Mouse (Mus musculus): ENCODE measurements around the gene Hspg2. TPM values are rescaled to one million over a fixed set of nuclear protein-coding genes. Genes with fewer than 3 reads are reported as not detected.

The Hspg2 gene
- total and polyA plus RNA-seq, 3 experiments, result 0.05 TPM; not detected in 2

DNA sequence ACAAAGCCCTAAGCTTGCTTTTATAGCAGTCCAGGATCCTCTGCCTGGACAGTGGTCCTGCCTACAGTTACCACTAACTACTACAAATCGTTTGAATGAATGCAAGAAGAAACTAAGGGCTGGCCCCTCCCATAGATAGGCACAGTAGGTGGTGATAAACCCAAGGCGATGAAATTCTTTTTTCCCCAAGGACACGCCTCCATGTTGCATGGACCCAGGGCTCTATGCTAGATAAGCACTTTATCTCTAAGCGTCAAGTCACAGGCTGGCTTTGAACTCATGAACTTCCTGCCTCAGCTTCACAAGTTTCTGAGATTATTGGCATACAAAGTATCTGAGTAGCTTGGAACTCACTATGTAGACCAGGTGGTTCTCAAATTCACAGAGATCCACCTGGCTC lies 11.3 kb upstream of the Hspg2 start:
- Histone ChIP-seq H3K27me3 (ENCODE audit: insufficient read depth, low read length) (peaks cover 3% of the 10 kb centered on the region; the same call in 1 of the 2 replicates), H3K36me3 (replicated peaks) (no peaks in the 10 kb centered on the region), H3K9me3 (replicated peaks) (no peaks in the 10 kb centered on the region), H3K4me3 (ENCODE audit: low read depth, low read length) (no peak overlapping the region), H3K4me1 (ENCODE audit: insufficient read depth, low read depth, low read length) (no peaks in the 10 kb centered on the region)
- ATAC-seq (ENCODE audit: extremely low read depth, insufficient number of reproducible peaks, low FRiP score, poor library complexity, severe bottlenecking), result no peak
- TF ChIP-seq CTCF (IDR thresholded peaks at IDR 0.05; ENCODE audit: low read depth, low read length) (no peak), GATA1 (IDR thresholded peaks at IDR 0.05; ENCODE audit: borderline replicate concordance, low read length) (no peak), TAL1 (conservative IDR thresholded peaks at IDR 0.05; ENCODE audit: low read depth, low read length) (no peak), POLR2AphosphoS5 (IDR thresholded peaks at IDR 0.05; ENCODE audit: insufficient replicate concordance, low read depth, low read length) (no peak), GATA2 (IDR thresholded peaks at IDR 0.05; ENCODE audit: borderline replicate concordance, low read depth, low read length) (no peak)
- DNase-seq (ENCODE audit: low spot score), result no peak

DNA sequence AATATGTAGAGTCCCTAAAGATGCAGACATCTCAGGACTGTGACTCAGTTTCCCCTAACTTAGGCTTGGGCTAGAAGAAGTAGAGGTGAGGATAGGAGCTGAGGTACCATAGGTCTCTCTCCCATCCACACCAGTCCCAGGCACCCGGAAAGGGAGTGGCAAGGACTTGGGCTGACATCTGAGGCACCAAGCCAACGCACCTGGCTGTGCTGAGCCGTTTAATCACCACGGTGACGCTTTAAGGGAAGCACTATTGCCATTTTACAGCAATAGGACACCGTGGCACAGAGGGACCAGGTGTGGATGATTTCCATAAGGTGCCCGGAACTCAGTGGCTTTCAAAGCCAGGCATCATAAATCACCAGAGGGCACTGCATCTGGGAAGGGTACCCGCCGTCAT lies 10.3 kb upstream of the Hspg2 start:
- H3K4me3 ChIP-seq (ENCODE audit: low read depth, low read length), result no peak overlapping the region
- ATAC-seq (ENCODE audit: extremely low read depth, insufficient number of reproducible peaks, low FRiP score, poor library complexity, severe bottlenecking) (no peak), DNase-seq (ENCODE audit: low spot score) (no peak)
- TF ChIP-seq POLR2AphosphoS5 (IDR thresholded peaks at IDR 0.05; ENCODE audit: insufficient replicate concordance, low read depth, low read length) (no peak), GATA2 (IDR thresholded peaks at IDR 0.05; ENCODE audit: borderline replicate concordance, low read depth, low read length) (no peak), GATA1 (IDR thresholded peaks at IDR 0.05; ENCODE audit: borderline replicate concordance, low read length) (no peak), TAL1 (conservative IDR thresholded peaks at IDR 0.05; ENCODE audit: low read depth, low read length) (no peak), CTCF (IDR thresholded peaks at IDR 0.05; ENCODE audit: low read depth, low read length) (no peak)
- H3K36me3 ChIP-seq (replicated peaks), result no peaks in the 10 kb centered on the region
- peaks cover 6% of the 10 kb centered on the region; the same call in 1 of the 2 replicates for H3K27me3 ChIP-seq (ENCODE audit: insufficient read depth, low read length)
- H3K4me1 ChIP-seq (ENCODE audit: insufficient read depth, low read depth, low read length), result no peaks in the 10 kb centered on the region
- no peaks in the 10 kb centered on the region for H3K9me3 ChIP-seq (replicated peaks)

DNA sequence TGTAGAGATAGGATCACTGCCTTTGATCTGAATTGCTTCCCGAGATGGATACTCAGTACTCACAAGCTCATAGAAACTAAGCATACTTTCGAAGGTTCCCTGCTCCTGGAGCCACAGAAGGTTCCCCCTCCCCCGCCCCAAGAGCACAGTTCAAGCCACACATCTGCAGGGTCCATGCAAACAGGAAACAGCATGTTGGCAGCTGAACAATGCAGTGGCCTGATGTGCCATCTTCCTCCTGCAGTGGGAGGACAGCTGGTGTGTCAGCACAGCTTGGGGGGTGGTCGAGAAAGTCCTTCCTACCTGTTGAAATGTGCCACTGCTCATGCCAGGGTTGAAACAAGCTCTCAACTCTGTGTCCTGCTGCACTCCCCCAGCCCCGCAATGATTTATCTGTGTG lies 9.7 kb upstream of the Hspg2 start:
- peaks cover 6% of the 10 kb centered on the region for H3K27me3 ChIP-seq (ENCODE audit: insufficient read depth, low read length)

GRCm38 (mm10) chr4:137460676-137461075 lies 7.9 kb upstream of the Hspg2 start:
- no peak for ATAC-seq (ENCODE audit: extremely low read depth, insufficient number of reproducible peaks, low FRiP score, poor library complexity, severe bottlenecking)
- no peaks in the 10 kb centered on the region for H3K9me3 ChIP-seq (replicated peaks)
- peaks cover 13% of the 10 kb centered on the region for H3K27me3 ChIP-seq (ENCODE audit: insufficient read depth, low read length)
- no peaks in the 10 kb centered on the region for H3K4me1 ChIP-seq (ENCODE audit: insufficient read depth, low read depth, low read length)
- H3K36me3 ChIP-seq (replicated peaks), result no peaks in the 10 kb centered on the region
- DNase-seq (ENCODE audit: low spot score), result no peak
- no peak for TF ChIP-seq POLR2AphosphoS5 (IDR thresholded peaks at IDR 0.05; ENCODE audit: insufficient replicate concordance, low read depth, low read length)
- no peak for TF ChIP-seq GATA1 (IDR thresholded peaks at IDR 0.05; ENCODE audit: borderline replicate concordance, low read length)
- TF ChIP-seq CTCF (IDR thresholded peaks at IDR 0.05; ENCODE audit: low read depth, low read length), result no peak
- TF ChIP-seq TAL1 (conservative IDR thresholded peaks at IDR 0.05; ENCODE audit: low read depth, low read length), result no peak
- no peak for TF ChIP-seq GATA2 (IDR thresholded peaks at IDR 0.05; ENCODE audit: borderline replicate concordance, low read depth, low read length)
- H3K4me3 ChIP-seq (ENCODE audit: low read depth, low read length), result no peak overlapping the region

More for the DNA sequence above, 9.7 kb upstream of the Hspg2 start:
- Histone ChIP-seq H3K9me3 (replicated peaks) (no peaks in the 10 kb centered on the region), H3K4me3 (ENCODE audit: low read depth, low read length) (no peak overlapping the region), H3K36me3 (replicated peaks) (no peaks in the 10 kb centered on the region), H3K4me1 (ENCODE audit: insufficient read depth, low read depth, low read length) (no peaks in the 10 kb centered on the region)
- DNase-seq (ENCODE audit: low spot score) (no peak), ATAC-seq (ENCODE audit: extremely low read depth, insufficient number of reproducible peaks, low FRiP score, poor library complexity, severe bottlenecking) (no peak)
- TF ChIP-seq CTCF (IDR thresholded peaks at IDR 0.05; ENCODE audit: low read depth, low read length), result no peak
- TF ChIP-seq GATA2 (IDR thresholded peaks at IDR 0.05; ENCODE audit: borderline replicate concordance, low read depth, low read length), result no peak
- TF ChIP-seq POLR2AphosphoS5 (IDR thresholded peaks at IDR 0.05; ENCODE audit: insufficient replicate concordance, low read depth, low read length), result no peak
- TF ChIP-seq GATA1 (IDR thresholded peaks at IDR 0.05; ENCODE audit: borderline replicate concordance, low read length), result no peak
- TF ChIP-seq TAL1 (conservative IDR thresholded peaks at IDR 0.05; ENCODE audit: low read depth, low read length), result no peak

GRCm38 (mm10) chr4:137461217-137461616 lies 7.4 kb upstream of the Hspg2 start:
- H3K4me3 ChIP-seq (ENCODE audit: low read depth, low read length), result no peak overlapping the region
- ATAC-seq (ENCODE audit: extremely low read depth, insufficient number of reproducible peaks, low FRiP score, poor library complexity, severe bottlenecking) (no peak), DNase-seq (ENCODE audit: low spot score) (no peak)
- H3K4me1 ChIP-seq (ENCODE audit: insufficient read depth, low read depth, low read length), result no peaks in the 10 kb centered on the region
- peaks cover 15% of the 10 kb centered on the region for H3K27me3 ChIP-seq (ENCODE audit: insufficient read depth, low read length)
- no peaks in the 10 kb centered on the region for H3K36me3 ChIP-seq (replicated peaks)
- TF ChIP-seq POLR2AphosphoS5 (IDR thresholded peaks at IDR 0.05; ENCODE audit: insufficient replicate concordance, low read depth, low read length), result no peak
- TF ChIP-seq CTCF (IDR thresholded peaks at IDR 0.05; ENCODE audit: low read depth, low read length), result no peak
- no peak for TF ChIP-seq GATA1 (IDR thresholded peaks at IDR 0.05; ENCODE audit: borderline replicate concordance, low read length)
- TF ChIP-seq GATA2 (IDR thresholded peaks at IDR 0.05; ENCODE audit: borderline replicate concordance, low read depth, low read length), result no peak
- no peak for TF ChIP-seq TAL1 (conservative IDR thresholded peaks at IDR 0.05; ENCODE audit: low read depth, low read length)
- no peaks in the 10 kb centered on the region for H3K9me3 ChIP-seq (replicated peaks)

DNA sequence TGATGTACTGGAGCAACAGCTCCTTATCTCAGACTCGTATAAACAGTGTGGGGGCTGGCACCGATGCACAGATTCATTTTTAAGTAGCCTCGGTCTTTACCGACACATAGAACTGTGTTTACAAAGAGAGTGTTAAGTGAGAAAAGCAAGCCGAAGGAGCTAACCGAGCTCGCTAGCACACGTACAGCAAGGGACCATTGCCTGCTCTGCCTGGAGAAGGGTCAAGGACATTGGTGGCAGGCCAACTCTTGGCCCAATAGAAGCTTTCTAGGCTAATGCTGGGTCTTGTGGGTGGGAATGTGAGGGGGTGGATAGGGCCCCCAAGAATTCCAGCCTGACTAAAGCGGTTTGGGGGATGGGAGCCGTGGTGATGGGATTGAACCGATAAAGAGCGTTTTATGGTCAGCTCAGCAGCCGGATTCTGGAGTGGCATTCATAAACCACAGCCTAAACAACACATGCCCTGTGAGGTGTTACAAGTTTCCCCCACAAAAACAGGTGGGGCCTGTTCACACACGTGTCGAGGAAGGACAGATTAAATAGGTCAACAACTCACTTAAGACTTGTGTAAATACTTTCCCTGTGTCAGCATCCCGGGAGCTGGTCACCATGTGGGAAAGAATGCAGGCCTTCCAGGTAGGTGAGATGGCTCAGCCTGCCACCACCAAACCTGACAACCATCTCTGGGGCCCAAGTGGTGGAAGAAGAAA lies 6.4 kb upstream of the Hspg2 start:
- ATAC-seq (ENCODE audit: extremely low read depth, insufficient number of reproducible peaks, low FRiP score, poor library complexity, severe bottlenecking) (no peak), DNase-seq (ENCODE audit: low spot score) (no peak)
- TF ChIP-seq POLR2AphosphoS5 (IDR thresholded peaks at IDR 0.05; ENCODE audit: insufficient replicate concordance, low read depth, low read length) (no peak), CTCF (IDR thresholded peaks at IDR 0.05; ENCODE audit: low read depth, low read length) (no peak), GATA1 (IDR thresholded peaks at IDR 0.05; ENCODE audit: borderline replicate concordance, low read length) (no peak), GATA2 (IDR thresholded peaks at IDR 0.05; ENCODE audit: borderline replicate concordance, low read depth, low read length) (no peak), TAL1 (conservative IDR thresholded peaks at IDR 0.05; ENCODE audit: low read depth, low read length) (no peak)
- Histone ChIP-seq H3K9me3 (replicated peaks) (no peaks in the 10 kb centered on the region), H3K4me3 (ENCODE audit: low read depth, low read length) (no peak overlapping the region), H3K4me1 (ENCODE audit: insufficient read depth, low read depth, low read length) (no peaks in the 10 kb centered on the region), H3K36me3 (replicated peaks) (no peaks in the 10 kb centered on the region), H3K27me3 (ENCODE audit: insufficient read depth, low read length) (peaks cover 15% of the 10 kb centered on the region)
